Mouse (Mus musculus) left cerebral cortex, postnatal 10 days (tissue): ENCODE results near the gene Tenm2. TPM values are rescaled to one million over a fixed set of nuclear protein-coding genes. Genes with fewer than 3 reads are reported as not detected.

Experiments
- DNase-seq, 2 experiments: peaks; one replicate each; pipeline ENCODE4 v3.0.0; 2021 to 2022; ENCODE audit warnings: low spot score in 2 of 2, mixed read lengths in 1 of 2; ENCODE audit errors: extremely low spot score in 1 of 2
- intact Hi-C: fragments of 180-260 bp; cut with DNase I; formaldehyde crosslinking; loops from one replicate; pipeline ENCODE4 v1.15.1; 2025
- total RNA-seq, 2 experiments: library from RNA; stranded (reverse); gene quantifications; 2 replicates each; pipeline ENCODE4 v1.2.3; 2021

Tenm2 gene
- total RNA-seq, 2 experiments from 2014 or later = 112 to 116 TPM

DNA sequence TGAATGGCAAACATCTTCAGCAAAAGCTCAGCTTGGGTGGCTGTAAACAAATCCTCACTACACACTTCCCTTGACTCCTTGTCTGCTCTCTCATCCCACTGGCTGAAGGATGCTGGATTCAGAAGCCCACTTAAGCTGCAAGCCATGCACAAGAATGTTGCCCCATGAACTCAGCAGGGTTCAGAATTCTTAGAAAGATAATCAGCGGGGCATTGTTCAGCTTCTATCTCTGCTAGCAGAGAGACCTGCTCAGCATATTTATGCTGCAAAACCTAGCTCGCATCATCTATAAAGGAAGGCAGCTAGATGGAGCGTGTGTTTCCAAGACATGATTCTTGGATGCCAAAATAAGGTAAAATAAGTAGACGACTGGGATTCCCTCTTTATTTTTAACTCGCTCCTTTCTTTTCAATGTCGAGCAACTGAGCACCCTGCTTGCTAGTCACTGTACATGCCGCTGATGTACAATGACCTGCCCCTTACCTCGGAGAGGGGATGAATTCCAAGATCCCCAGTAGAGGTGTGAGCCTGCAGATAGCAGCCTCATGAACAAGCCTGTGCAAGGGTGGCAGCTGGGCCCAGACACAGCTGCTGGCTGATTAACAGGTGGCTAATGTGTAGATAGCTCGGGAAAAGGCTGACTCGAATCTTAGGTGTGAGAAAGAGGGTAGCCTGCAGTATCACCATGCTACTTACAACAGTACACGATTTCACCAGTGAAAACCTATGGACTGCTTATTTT, 686.2 kb downstream of the Tenm2 start:
- intact Hi-C loops = no loop called here
- no peak for DNase-seq

DNA sequence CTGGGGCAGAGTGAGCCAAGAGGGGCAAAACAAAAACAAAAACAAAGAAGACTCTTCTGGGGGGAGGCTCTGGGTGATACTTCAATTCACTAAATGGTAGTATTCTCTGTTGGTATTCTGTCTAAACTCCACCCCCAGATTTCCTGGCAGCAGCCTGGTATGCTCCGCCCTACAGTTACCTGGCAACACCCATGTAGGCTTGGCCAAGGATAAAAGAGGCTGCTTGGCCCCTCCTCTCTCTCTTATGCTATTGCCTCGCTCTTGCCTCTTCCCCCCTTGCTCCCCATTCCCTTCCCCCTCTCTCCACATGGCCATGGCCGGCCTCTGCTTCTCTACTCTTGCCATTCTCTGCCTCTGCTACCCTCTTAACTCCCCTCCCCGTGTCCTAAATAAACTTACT, 687.6 kb downstream of the Tenm2 start:
- intact Hi-C loops = no loop called here
- DNase-seq = no peak

DNA sequence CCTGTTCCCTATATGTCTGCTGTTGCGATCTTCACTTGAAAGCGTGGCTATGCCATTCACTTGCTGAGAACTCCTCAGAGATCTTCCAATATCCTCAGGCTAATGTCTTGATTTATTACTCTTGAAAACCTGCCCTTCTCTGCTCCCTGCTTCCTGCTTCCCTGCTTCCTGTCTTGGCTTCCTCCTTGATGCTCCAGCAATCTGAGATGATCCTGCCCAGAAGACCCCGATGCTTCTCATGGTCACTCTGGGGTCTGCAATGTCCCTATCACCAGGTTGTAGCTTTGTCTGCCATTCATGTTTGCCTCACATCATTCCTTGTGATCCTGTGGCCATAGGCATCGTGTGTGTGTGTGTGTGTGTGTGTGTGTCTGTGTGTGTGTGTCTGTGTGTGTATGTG, 697.6 kb downstream of the Tenm2 start:
- no peak for DNase-seq
- intact Hi-C loops = no loop called here

DNA sequence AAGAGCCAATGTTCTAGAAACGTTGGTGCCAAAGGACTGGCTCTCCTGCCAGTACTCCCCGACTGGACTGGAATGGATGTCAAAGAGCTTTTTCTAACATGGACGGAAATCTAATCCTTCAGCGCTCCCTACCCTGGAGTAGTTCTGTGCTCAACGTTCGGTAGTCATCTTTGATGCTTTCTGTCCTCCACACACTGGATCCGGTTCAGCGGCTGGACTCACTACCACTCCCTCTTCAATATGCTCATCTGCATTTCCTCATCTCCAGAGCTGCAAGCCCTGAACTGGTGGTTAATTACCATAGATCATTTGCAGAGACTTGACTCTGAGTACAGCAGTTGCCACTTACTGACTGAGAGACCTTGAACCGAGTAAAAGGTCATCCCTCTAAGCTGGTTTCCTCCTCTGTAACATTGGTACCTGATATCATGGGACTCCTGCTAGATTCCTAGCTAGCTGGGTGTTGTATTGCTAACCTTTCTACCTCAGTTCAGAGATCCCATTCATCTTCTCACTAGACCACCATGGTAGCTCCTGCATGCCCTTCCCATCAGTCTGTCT, 698.1 kb downstream of the Tenm2 start:
- intact Hi-C loops = no loop called here
- DNase-seq = no peak

DNA sequence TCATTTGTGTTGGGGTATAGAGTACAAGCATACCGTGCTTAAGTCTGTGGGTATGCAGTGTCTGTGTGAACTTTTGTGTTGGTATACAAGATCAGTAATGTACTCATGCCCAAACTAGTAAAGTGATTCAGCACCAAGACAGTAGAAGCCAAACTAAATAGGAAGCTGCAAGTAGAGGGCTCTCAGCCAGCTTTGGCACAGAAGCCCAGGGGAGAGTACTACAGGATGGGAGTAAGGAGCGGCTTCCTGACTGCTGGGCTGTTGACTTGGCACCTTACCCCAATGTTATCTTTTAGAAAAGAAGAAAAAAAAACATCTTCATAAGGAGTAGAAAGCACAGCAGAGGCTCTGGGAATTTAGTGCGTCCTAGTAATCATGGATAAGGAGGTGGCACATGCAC, 700.2 kb downstream of the Tenm2 start:
- no peak for DNase-seq
- intact Hi-C loops = no loop called here

DNA sequence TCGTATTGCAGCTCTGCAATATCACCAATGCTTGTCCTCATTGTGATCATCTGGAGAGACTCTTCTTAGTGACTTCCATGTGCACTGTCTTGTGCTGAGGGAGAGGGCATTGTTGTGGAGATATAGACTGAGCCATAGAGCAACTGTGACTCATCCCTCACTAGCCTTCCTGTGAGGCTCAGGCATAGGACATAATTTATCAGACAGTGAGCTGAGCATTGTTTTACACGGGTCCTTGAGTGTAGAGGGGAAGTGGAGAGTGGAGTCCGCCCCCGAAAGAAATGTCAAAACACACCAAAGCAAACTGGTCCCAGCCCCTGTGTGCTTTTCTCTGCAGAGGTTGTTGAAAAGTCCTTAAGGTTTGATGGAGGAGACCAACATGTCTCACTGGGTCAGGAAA, 704.1 kb downstream of the Tenm2 start:
- intact Hi-C loops = no loop called here
- no peak for DNase-seq

DNA sequence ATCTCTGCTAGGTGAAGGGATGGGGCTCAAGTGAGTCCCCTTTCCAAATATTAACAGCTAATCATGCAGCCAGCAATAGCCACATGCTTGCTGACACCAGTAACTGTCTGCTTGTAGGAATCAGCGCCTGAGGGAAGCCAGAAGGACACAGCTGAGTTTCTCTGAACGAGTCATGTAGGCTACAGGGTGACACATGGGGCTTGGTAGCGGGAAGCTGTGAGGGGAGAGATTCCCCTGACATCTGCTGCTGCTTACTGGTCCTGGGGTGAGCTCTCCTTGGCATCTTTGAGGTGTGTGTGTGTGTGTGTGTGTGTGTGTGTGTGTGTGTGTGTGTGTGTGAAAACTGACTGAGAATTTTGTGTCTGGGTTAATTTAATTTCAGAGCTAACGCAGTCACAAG, 708.3 kb downstream of the Tenm2 start:
- intact Hi-C loops = loop anchor here (5.0 to 10.0 kb wide), 2 partner anchors 303 to 480 kb away; no protein-coding TSS in a partner anchor

DNA sequence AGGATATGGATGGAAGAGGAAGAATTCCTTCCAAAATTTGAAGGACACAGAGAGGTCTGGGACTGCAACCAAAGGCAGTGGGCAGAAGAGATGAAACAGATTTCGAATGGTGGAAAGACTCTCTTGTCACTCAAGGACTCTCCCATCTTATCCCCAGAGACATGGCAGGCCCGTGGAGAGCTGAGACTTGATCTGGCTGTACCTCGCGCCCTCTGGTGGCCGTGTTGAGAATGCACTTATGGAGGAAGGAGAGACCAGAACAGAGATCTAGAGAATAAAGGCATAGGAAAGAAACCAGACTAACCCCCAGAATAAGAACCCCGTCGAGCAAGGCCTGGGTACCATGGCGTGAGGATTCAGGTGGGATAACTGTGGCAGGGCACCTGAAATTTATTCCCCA, 709.4 kb downstream of the Tenm2 start:
- peak; percentile 65 to 79 for DNase-seq
- intact Hi-C loops = loop anchor here (5.0 to 10.0 kb wide), 2 partner anchors 302 to 479 kb away; no protein-coding TSS in a partner anchor

More for the DNA sequence above, 708.3 kb downstream of the Tenm2 start:
- DNase-seq = no peak

DNA sequence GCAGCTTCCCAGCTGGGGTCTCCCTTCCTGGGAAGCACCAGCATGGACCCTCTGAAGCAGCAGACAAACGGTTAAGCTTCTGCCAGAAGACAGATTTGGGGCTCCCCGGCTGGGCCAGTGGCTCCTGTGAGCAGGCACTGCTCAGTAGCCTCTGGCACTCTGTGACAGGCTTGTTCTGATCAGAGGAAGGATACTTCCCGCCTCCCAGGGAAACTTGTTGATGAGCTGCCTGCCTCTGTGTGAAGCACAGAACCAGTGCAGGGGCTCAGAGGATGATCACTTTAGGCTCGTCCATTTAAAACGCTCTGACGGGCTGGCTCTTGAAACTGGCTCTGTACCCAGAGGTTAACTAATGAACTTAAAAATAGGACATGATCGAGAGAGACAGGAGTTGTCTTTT, 723.3 kb downstream of the Tenm2 start:
- no peak for DNase-seq
- intact Hi-C loops = no loop called here

DNA sequence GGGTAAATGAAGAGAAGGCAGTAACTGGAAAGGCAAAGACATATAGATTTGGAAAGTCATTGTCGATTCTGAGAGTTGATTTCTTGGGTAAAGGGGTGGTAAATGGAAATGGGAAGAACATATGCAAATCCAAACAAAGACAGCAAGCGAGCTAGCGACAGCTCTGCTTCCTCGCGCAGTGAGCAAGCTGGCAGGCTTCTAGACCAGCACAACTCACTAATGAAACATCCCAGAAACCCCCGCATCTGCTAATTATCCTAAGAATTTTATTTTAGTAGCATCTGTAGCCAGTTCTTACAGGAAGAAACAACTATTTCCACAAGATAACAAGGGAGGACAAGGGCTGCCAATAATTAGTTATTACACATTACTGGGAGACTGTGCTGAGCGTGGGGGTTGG, 727.5 kb downstream of the Tenm2 start:
- DNase-seq = no peak

DNA sequence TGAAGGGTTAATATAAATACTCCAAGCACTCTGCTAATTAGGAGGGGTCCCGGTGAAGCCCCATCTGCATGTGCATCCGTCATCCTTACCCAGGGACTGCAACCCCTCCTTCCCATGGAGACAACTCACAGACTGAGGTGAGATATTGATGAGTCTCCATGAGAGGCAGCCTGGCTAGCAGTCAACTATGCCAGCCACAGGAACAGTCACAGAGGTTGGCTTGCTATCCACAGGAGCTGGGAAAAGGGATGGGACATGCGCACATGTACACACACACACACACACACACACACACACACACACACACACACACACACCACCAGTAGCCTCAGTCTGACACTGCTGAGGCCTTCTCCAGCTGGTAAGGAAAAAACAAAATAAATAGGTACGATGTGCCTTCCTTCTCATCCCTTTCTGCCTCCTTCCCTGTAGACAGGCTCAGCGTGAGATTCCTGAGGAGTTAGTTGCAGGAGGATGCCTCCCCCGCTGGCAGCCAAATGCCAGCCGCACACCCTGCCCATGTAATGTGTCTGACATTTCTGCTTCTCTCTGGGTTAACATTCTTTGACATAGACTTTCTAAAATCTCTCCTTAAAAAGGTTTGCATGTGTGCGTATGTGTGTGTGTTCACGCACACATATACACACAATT, 740.7 kb downstream of the Tenm2 start:
- no peak for DNase-seq
- intact Hi-C loops = no loop called here

More for the DNA sequence above, 727.5 kb downstream of the Tenm2 start:
- intact Hi-C loops = no loop called here

DNA sequence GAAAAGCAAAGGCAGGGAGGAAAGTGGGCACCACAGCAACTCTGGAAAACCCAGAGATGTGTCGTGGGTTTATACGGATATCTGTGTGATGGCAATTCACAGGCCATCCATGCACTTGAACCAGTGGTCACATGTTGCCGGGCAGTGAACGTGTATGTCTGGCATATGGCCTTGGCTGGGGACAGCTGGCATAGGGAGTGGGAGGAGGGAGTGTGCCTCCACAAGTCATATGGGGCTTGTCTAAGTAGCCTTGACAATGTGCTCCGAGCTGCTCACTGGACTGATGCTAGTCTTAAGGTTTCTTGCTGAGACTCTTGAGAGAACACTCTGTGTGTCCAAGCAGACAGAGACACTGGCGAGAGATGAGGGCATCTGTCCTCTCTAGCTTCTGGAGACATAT, 743.5 kb downstream of the Tenm2 start:
- intact Hi-C loops = no loop called here
- no peak for DNase-seq

DNA sequence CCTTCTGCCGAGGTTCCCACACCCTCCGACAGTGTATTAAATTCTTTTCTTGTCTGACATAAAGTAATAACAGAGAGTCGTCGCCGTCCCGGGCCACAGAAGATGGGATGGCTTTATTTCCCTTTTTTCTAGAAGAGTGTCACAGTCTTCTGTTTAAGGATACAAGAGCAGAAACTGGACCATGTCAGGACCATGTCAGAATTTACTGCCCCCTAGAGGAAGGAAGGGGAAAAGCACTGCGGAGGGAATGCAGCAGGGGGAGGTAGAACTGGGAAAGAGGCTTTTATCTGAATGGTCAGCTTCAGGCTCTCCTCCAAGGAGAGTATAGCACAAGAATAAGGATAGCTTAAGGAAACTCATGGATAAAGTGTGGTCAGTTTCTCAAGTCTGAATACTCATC, 745.7 kb downstream of the Tenm2 start:
- DNase-seq = no peak
- intact Hi-C loops = no loop called here

DNA sequence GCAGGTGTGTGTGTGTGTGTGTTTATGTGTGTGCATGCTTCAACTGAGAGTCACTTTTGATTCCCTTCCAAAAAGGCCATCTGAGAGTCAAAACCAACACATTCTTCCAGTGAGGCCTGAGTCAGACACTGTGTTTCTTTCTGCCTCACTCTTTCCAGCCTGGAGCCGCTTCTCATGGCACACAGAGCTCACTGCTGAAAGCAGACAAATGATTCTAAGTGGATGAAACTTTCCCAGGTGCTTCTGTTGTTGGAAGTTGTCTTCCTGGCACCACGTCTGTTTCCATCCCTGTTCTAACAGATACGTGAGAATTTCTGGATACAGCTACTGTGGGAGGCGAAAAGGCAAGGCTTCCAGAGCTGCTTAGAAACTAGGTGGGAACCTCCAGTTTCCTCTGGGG, 747.1 kb downstream of the Tenm2 start:
- intact Hi-C loops = no loop called here
- no peak for DNase-seq

DNA sequence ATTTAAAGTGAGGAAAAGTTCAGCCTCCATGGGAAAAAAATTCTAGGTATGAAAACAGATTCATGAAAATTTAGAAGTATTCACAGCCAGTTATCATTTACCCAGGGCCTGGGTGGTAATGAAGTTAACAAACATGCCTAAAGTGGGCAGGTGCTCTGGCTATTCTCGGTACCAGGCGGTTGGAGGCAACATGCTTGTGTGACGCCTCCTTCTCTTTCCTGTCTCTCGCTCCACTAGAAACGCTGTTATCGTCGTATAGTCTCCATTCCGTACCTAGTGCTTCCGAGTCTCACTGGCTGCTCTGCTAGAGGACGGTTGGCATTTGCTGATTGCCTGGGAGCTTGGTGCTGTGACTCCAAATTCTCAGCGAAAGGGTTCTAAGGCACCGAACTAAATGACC, 749.7 kb downstream of the Tenm2 start:
- DNase-seq = no peak
- intact Hi-C loops = no loop called here

DNA sequence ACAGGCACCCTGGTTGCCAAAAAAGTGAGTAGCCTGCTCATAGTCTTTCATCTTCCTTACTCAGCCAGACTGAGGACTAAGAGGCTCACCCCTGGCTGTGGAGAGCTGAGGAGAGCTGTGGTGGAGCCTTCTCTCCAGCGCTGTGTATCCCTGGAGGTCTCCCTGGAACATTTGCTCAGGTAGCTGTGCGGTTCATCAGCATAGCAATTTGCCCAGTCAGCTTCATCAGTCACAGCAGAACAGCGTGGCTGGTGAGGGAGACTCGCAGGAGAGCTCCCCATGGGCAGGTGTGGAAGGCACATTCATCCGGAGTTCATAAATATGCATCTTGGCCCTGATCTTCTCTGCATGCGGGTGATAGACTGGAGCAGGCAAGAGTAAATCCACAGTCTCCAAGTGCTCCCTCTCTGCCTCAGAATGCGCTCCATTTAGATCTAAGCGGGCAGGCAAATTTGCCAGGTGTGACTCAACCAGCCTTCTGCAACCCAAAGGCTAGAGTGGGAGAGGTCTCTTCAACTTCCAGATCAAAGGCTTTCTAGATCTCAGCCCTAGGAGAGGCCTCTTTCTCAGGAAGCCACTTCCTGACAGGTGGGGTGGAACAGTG, 751.2 kb downstream of the Tenm2 start:
- no peak for DNase-seq
- intact Hi-C loops = no loop called here

DNA sequence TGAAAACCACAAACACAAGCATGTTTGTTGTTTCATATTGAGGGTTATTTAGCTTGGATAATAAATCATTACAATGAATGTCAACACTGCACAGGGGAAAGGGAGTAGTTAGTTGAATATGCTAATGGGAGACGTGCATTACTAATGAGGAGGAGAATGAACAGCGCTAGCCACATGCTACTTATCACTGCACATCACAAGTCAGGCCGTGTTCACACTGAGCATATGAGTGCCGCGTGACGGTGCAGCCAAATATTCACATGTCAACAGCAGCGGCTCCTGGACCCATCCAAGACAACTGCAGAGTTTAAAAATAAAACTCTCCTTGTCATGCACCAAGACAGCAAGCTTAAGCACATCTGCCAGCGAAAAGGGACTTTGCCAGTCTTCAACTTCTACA, 753.6 kb downstream of the Tenm2 start:
- intact Hi-C loops = no loop called here
- DNase-seq = no peak

DNA sequence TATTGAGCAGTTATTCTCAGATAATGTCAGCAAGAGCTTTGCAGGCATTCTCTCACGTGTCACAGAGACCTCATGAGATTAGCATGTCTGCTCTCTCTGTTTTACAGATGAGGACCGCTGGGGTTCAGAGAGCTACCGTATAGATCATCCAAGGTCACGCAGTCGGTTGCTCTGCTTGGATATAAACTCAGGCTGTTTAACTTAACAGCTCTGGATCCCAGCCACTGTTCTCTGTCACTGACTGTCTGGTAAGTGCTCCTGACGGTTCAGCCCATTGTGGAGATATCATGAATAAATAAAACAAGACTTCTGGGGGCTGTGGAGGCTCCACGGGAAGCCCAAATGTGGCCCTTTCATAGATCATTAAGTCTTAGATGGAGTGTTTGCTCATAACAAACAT, 754.2 kb downstream of the Tenm2 start:
- DNase-seq = no peak
- intact Hi-C loops = no loop called here

DNA sequence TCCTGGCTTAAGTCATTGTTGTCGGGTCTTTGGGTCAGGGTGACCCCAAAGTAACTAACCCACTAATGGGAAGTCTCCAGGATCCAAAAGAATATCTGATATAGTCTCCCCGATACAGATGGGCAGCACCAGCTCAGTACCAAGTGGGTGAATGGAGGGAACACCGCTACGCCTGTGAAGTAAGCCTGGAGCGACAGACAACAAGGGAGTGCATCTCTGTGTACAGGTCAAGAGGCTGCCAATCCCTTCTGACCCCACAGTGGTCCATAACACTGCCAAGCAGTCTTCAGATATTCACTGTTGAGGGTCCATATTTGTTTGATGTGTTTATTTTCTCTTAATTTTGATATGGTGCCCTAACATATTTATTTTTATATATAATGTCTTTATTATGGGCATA, 754.7 kb downstream of the Tenm2 start:
- DNase-seq = no peak
- intact Hi-C loops = no loop called here
